Mouse (Mus musculus) intestine, embryonic 14.5 days (tissue): Measurements from ENCODE around the gene Hoxc4. TPM values are rescaled to one million over a fixed set of nuclear protein-coding genes. Genes with fewer than 3 reads are reported as not detected.

Experiments used
- ATAC-seq: fragments of 200-750 bp; cut with Nextera tagmentation; replicated peaks from 2 replicates; pipeline ENCODE4 v1.8.0; 2017; ENCODE audit warnings: low read depth, moderate number of reproducible peaks, moderate TSS enrichment, moderate library complexity; ENCODE audit not compliant: low FRiP score, low TSS enrichment
- DNase-seq: peaks from one replicate; pipeline ENCODE4 v3.0.0-alpha.2; 2018; ENCODE audit warnings: low spot score
- H3K27ac ChIP-seq: fragments of 300-500 bp; sonication (generic); 2 replicates; pipeline ENCODE4 v1.5.1; 2014; ENCODE audit warnings: low read depth, mild to moderate bottlenecking, control low read depth
- H3K27me3 ChIP-seq: fragments of 300-500 bp; sonication (generic); replicated peaks from 2 replicates; pipeline ENCODE4 v1.6.1; 2014; ENCODE audit warnings: low read length, control low read depth; ENCODE audit not compliant: control insufficient read depth, insufficient read depth
- H3K36me3 ChIP-seq: fragments of 300-500 bp; sonication (generic); 2 replicates; pipeline ENCODE4 v1.6.1; 2014; ENCODE audit warnings: low read length, control low read depth; ENCODE audit not compliant: control insufficient read depth, insufficient read depth
- H3K4me1 ChIP-seq: fragments of 300-500 bp; sonication (generic); replicated peaks from 2 replicates; pipeline ENCODE4 v1.6.1; 2014; ENCODE audit warnings: low read length, control low read depth, mixed read lengths; ENCODE audit not compliant: control insufficient read depth, insufficient read depth
- H3K4me2 ChIP-seq: fragments of 300-500 bp; sonication (generic); 2 replicates; pipeline ENCODE4 v1.6.1; 2014; ENCODE audit warnings: low read length
- H3K4me3 ChIP-seq: fragments of 300-500 bp; sonication (generic); 2 replicates; pipeline ENCODE4 v1.5.1; 2014; ENCODE audit warnings: low read depth, low read length, control low read depth, mixed read lengths
- H3K9ac ChIP-seq: fragments of 300-500 bp; sonication (generic); 2 replicates; pipeline ENCODE4 v1.6.1; 2014; ENCODE audit warnings: mild to moderate bottlenecking, low read length
- H3K9me3 ChIP-seq: fragments of 300-500 bp; sonication (generic); 2 replicates; pipeline ENCODE4 v1.6.1; 2016; ENCODE audit warnings: low read length, control low read depth; ENCODE audit not compliant: control insufficient read depth
- WGBS: fragments of 180-500 bp; shearing (Covaris S2); extraction: QIAGEN DNeasy Blood & Tissue Kit; methylation state at CpG from one replicate; pipeline ENCODE4 v1.1.7; 2014; 5-methylcytosine and 5-hydroxymethylcytosine counted together
- polyA plus RNA-seq: library from polyadenylated mRNA; unstranded; fragments of >200 nt; fragmentation: Nextera tagmentation; extraction: Ambion mirVana; gene quantifications from 2 replicates; pipeline ENCODE4 v1.2.1, GENCODE M21; 2014

The Hoxc4 gene
- polyA plus RNA-seq, 1 experiment from 2014 or later: 14.6 TPM

DNA sequence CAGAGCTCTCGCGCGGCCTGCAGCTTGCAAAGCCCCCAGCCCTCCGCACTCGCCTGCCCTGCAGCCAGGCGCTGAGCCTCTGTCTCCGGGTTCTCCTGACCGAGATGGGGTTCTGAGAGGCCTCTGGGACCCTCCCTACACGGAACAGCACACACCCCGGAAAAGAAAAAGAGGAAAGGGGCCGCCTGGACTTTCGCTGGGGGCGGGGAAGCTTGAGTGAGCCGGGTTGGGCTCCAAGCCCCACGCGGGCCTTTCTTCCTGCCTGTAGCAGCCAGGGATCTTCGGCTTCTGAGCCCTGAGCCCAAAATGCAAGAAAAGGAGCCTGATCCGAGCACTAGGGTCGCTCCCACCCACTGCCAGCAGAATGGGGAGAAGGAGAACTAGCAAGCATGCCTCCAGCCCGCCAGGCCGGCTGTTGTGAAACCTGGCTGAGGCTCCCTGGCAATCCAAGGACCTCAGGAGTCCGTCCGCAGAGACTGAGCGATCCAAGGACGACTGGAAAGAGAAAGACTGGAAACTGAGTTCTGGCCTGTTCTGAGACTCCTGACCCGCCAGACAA, 6.7 kb upstream of the Hoxc4 start:
- Histone ChIP-seq H3K4me1 (peaks cover 31% of the 10 kb centered on the region), H3K9me3 (no peaks in the 10 kb centered on the region), H3K9ac (peak overlapping the region; percentile 69), H3K36me3 (no peaks in the 10 kb centered on the region), H3K27me3 (peaks cover 89% of the 10 kb centered on the region), H3K4me3 (peak overlapping the region; percentile 47), H3K27ac (peak overlapping the region; percentile 70), H3K4me2 (peak overlapping the region; percentile 62)
- DNase-seq: no peak
- ATAC-seq: no peak
- 12% methylated on average over 26 of the region's 26 CpGs for WGBS

- Histone ChIP-seq H3K36me3 (no peaks in the 10 kb centered on the region), H3K4me3 (peak overlapping the region; percentile 47), H3K9me3 (no peaks in the 10 kb centered on the region), H3K4me2 (peak overlapping the region; percentile 51), H3K9ac (peak overlapping the region; percentile 75; the same call in 1 of the 2 replicates), H3K27me3 (peaks cover 84% of the 10 kb centered on the region), H3K27ac (peak overlapping the region; percentile 89), H3K4me1 (peaks cover 31% of the 10 kb centered on the region)
- DNase-seq (no peak), ATAC-seq (no peak; the same call in 1 of the 2 replicates)
- 6% methylated on average over 17 of the region's 17 CpGs for WGBS
These were observed 5.3 kb upstream of the Hoxc4 start for GRCm38 (mm10) chr15:103013238-103013984.

DNA sequence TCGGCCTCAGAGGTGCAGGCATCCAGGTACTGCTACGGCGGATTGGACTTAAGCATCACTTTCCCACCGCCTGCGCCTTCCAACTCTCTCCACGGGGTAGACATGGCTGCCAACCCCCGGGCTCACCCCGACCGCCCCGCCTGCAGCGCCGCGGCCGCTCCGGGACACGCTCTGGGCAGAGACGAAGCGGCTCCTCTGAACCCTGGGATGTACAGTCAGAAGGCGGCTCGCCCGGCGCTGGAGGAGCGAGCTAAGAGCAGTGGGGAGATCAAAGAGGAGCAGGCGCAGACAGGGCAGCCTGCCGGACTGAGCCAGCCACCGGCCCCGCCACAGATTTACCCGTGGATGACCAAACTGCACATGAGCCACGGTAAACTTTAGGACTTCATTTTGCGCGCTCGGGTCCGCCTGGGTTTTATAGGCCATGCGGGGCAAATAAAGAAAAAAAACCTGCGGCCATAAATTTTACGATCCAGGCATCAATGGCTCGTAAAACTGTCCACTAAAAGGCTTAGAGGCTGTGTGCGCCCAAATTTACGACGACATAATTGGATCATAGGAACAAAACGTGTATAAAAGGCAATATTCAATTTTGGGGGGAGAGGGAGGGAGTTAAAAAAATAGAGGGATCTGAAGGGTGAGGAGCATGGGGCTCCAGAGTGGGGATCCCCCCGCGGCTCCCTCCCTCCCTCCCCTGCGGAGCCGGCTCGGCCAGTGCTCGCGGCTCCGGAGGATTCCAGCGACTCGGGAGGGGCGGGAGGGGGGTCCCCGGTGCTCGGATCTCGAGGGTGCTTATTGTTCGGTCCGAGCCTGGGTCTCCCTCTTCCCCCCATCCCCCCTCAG, 4.3 kb upstream of the Hoxc4 start:
- no peaks in the 10 kb centered on the region for H3K36me3 ChIP-seq
- under 1% methylated on average over 51 of the region's 57 CpGs for WGBS
- DNase-seq (peak; percentile 89), ATAC-seq (peak; percentile 41)
- peak overlapping the region; percentile 47 for H3K4me3 ChIP-seq
- peaks cover 84% of the 10 kb centered on the region for H3K27me3 ChIP-seq
- H3K9me3 ChIP-seq: no peaks in the 10 kb centered on the region
- peaks cover 33% of the 10 kb centered on the region for H3K4me1 ChIP-seq
- H3K9ac ChIP-seq: peak overlapping the region; percentile 75
- H3K27ac ChIP-seq: peak overlapping the region; percentile 89
- H3K4me2 ChIP-seq: peak overlapping the region; percentile 51

DNA sequence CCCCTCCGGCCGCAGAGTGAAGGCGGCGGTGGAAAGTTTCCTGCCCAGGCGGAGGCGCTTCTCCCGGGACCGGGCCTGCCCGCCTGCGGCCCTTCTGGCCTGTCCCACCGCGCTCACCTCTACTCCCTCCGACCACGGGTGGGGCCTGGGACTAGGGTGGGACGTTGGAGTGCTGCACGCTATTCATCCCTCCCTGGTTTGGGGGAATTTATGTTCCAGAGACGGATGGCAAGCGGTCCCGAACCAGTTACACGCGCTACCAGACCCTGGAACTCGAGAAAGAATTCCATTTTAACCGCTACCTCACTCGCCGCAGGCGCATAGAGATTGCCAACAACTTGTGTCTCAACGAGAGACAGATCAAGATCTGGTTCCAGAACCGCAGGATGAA, 3.7 kb upstream of the Hoxc4 start:
- peaks cover 32% of the 10 kb centered on the region for H3K4me1 ChIP-seq
- H3K4me3 ChIP-seq: peak overlapping the region; percentile 47
- H3K27ac ChIP-seq: peak overlapping the region; percentile 89
- ATAC-seq (peak; percentile 24), DNase-seq (no peak)
- H3K9me3 ChIP-seq: no peaks in the 10 kb centered on the region
- no peaks in the 10 kb centered on the region for H3K36me3 ChIP-seq
- peaks cover 85% of the 10 kb centered on the region for H3K27me3 ChIP-seq
- H3K4me2 ChIP-seq: peak overlapping the region; percentile 51
- peak overlapping the region; percentile 75 for H3K9ac ChIP-seq
- 4% methylated on average over 27 of the region's 28 CpGs for WGBS

GRCm38 (mm10) chr15:103015406-103016166, 3.1 kb upstream of the Hoxc4 start:
- H3K9me3 ChIP-seq: no peaks in the 10 kb centered on the region
- H3K36me3 ChIP-seq: no peaks in the 10 kb centered on the region
- WGBS: 13% methylated on average over 19 of the region's 19 CpGs

GRCm38 (mm10) chr15:103020899-103021418, 2.2 kb downstream of the Hoxc4 start:
- WGBS: 17% methylated on average over 8 of the region's 8 CpGs
- Histone ChIP-seq H3K4me1 (peaks cover 19% of the 10 kb centered on the region), H3K4me3 (no peak overlapping the region), H3K36me3 (no peaks in the 10 kb centered on the region), H3K9me3 (no peaks in the 10 kb centered on the region), H3K9ac (no peak overlapping the region), H3K4me2 (peak overlapping the region; percentile 32), H3K27ac (no peak overlapping the region), H3K27me3 (peaks cover 92% of the 10 kb centered on the region)
- ATAC-seq (no peak), DNase-seq (no peak)

More at GRCm38 (mm10) chr15:103015406-103016166, 3.1 kb upstream of the Hoxc4 start:
- H3K4me3 ChIP-seq: peak overlapping the region; percentile 47
- DNase-seq (no peak), ATAC-seq (no peak)
- H3K4me1 ChIP-seq: peaks cover 31% of the 10 kb centered on the region
- H3K27ac ChIP-seq: peak overlapping the region; percentile 89
- H3K4me2 ChIP-seq: peak overlapping the region; percentile 51
- peaks cover 86% of the 10 kb centered on the region for H3K27me3 ChIP-seq
- peak overlapping the region; percentile 75 for H3K9ac ChIP-seq

DNA sequence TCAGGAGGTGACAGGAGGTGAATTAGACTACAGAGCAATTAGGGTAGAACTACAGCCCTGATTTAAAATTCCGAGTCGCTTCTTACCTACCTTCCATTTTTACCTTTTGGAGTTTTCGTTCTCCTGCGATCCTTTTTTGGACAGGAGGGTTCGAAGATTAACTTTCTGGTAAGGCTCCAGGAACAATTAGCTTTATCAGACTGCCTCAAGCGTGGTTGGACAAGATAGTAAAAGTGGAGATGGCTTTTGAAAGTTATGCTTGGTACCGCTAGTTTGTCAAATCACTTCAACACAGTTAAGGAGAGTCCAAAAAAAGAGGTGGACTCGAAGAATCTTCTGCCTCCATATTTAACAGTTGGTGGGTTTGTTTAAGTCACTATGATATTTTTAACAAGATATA, 2.8 kb downstream of the Hoxc4 start:
- no peak overlapping the region for H3K27ac ChIP-seq
- H3K9me3 ChIP-seq: no peaks in the 10 kb centered on the region
- H3K27me3 ChIP-seq: peaks cover 92% of the 10 kb centered on the region
- DNase-seq: no peak
- no peak for ATAC-seq
- 21% methylated on average over 8 of the region's 8 CpGs for WGBS
- peaks cover 19% of the 10 kb centered on the region for H3K4me1 ChIP-seq
- peak overlapping the region; percentile 32 for H3K4me2 ChIP-seq
- H3K9ac ChIP-seq: no peak overlapping the region
- no peaks in the 10 kb centered on the region for H3K36me3 ChIP-seq
- H3K4me3 ChIP-seq: no peak overlapping the region

GRCm38 (mm10) chr15:103024131-103024530, 5.4 kb downstream of the Hoxc4 start:
- H3K9me3 ChIP-seq: no peaks in the 10 kb centered on the region
- H3K4me2 ChIP-seq: no peak overlapping the region
- no peak overlapping the region for H3K27ac ChIP-seq
- no peak for DNase-seq
- H3K27me3 ChIP-seq: peaks cover 95% of the 10 kb centered on the region
- no peaks in the 10 kb centered on the region for H3K36me3 ChIP-seq
- WGBS: 21% methylated on average over 2 of the region's 2 CpGs
- no peaks in the 10 kb centered on the region; the same call in 1 of the 2 replicates for H3K4me1 ChIP-seq
- no peak for ATAC-seq
- no peak overlapping the region for H3K9ac ChIP-seq
- no peak overlapping the region for H3K4me3 ChIP-seq
